Mouse (Mus musculus): Measurements from ENCODE around the gene C77080. TPM values are rescaled to one million over a fixed set of nuclear protein-coding genes. Genes with fewer than 3 reads are reported as not detected.

Gene C77080
- polyA plus RNA-seq, 1 experiment from 2014 or later, result 7.6 TPM

DNA sequence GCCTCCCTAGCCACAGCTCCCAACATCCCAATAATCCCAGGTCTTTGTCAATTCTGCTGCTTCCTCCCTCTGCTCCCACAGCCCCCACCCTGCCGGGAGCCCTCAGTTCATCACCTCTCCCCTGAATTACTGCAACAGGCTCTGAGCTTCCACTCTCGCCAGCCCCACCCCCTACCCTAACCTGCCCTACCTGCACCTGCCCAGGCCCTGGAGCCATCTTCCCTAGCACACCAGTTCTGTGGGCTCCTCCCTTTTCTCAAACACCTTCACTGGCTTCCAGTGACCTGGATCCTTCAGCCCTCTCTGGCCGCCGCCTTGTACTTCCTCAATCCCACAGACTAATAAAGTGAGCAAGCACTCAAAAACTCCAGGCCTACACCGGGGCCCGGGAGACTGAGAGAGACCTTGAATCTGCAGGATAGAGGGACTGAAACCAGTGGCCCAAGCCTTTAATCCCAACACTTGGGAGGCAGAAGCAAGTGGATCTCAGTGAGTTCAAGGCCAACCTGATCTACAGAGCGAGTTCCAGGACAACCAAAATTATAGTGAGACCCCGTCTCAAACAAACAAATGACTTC is 24.9 kb downstream of the C77080 start:
- 85% methylated on average over 8 of the region's 8 CpGs for WGBS
- no peak for ATAC-seq (ENCODE audit: insufficient number of reproducible peaks, insufficient read depth, low FRiP score, low TSS enrichment, low read depth)
- Histone ChIP-seq H3K9ac (no peak overlapping the region), H3K27ac (no peak overlapping the region), H3K4me1 (peaks cover 47% of the 10 kb centered on the region), H3K4me2 (0 out of 2 replicates have a peak overlapping the region, but pooled peaks have one; percentile 2), H3K4me3 (no peak overlapping the region), H3K9me3 (no peaks in the 10 kb centered on the region), H3K27me3 (no peaks in the 10 kb centered on the region), H3K36me3 (no peaks in the 10 kb centered on the region)

DNA sequence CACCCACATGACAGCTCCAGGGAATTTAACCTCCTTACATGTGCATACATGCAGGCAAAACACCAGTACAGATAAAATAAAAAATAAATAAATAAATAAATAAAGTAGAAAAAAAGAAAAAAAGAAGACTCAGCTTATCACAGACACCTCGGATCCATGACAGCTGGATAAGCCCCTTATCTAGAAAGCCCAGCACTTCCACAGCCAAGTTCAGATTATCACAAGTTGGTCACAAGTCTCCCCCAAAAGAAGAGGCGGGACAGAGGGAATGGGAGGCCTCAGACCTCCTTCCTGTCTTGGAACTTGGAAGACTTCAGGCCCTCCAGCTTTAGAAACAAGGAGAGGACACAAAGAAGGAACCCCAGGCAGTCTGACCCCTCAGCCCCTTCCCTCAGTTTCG is 26.1 kb downstream of the C77080 start:
- H3K9ac ChIP-seq, result no peak overlapping the region
- peaks cover 54% of the 10 kb centered on the region for H3K4me1 ChIP-seq
- H3K9me3 ChIP-seq, result no peaks in the 10 kb centered on the region
- no peak for ATAC-seq (ENCODE audit: insufficient number of reproducible peaks, insufficient read depth, low FRiP score, low TSS enrichment, low read depth)
- no peak overlapping the region for H3K27ac ChIP-seq
- no peaks in the 10 kb centered on the region for H3K36me3 ChIP-seq
- no peak overlapping the region for H3K4me3 ChIP-seq
- 80% methylated on average over 3 of the region's 3 CpGs for WGBS
- no peaks in the 10 kb centered on the region for H3K27me3 ChIP-seq
- no peak overlapping the region for H3K4me2 ChIP-seq

DNA sequence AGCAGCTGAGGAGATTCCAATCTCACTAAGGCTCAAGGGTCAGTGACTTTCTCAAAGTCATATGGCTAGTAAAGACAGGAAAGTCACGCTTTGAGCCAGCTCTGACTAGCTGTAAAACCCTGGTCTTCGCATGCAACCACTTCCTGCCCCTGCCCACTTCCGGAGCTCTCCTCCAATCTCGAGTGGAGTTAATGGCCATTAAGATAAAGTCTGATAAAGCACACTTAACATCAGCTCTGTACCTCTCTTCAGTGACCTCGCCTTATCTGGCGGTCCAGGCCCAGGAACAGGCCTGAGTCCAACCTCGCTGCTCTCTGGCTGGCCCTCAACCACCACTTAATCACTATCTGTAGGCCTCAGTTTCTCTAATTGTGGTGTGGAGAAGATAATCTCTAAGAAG is 26.7 kb downstream of the C77080 start:
- Histone ChIP-seq H3K9ac (no peak overlapping the region), H3K4me1 (peaks cover 54% of the 10 kb centered on the region), H3K27me3 (no peaks in the 10 kb centered on the region), H3K9me3 (no peaks in the 10 kb centered on the region), H3K4me3 (no peak overlapping the region), H3K4me2 (no peak overlapping the region), H3K27ac (no peak overlapping the region), H3K36me3 (no peaks in the 10 kb centered on the region)
- ATAC-seq (ENCODE audit: insufficient number of reproducible peaks, insufficient read depth, low FRiP score, low TSS enrichment, low read depth), result no peak
- WGBS, result 73% methylated on average over 7 of the region's 7 CpGs

DNA sequence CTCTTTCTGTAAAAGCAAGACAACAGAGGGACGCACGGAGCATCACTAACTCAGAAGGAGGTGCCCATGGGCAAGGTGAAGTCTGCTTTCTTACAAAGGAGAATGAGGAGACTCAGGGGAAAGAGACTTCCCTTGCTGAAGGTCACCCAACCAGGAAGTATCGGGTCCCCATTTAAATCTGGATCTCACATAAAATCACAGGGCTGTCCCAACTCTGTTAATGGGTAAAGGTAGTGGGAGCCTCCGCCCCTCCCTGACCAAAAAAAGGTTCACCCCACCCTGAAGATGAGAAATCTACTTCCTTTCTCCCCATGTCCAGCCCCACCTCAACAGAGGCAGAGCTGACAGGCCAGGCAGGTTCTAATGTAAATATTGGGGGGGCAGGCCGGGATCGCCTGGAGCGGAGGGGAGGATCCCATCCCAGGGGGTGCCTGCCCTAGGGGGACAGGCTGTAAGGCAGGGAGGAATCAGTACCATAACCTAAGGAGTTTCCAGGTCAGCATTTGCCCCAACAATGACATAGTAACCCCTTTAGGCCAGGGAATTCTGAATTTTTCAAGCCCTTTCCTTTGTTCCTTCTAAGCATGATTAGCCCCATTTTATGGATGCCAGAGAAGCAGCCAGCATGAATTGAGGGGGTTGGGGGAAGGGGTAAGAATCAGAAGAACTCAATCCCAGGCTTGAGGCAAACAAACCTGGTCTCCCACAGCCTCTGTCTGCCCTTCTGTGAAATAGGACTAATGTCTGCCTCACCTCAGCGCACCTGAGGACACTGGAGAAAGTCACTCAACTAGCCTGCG is 28.4 kb downstream of the C77080 start:
- no peaks in the 10 kb centered on the region for H3K9me3 ChIP-seq
- no peak overlapping the region for H3K4me3 ChIP-seq
- WGBS, result 69% methylated on average over 9 of the region's 9 CpGs
- no peaks in the 10 kb centered on the region; the same call in 1 of the 2 replicates for H3K27me3 ChIP-seq
- H3K9ac ChIP-seq, result no peak overlapping the region
- no peak for ATAC-seq (ENCODE audit: insufficient number of reproducible peaks, insufficient read depth, low FRiP score, low TSS enrichment, low read depth)
- H3K4me2 ChIP-seq, result 0 out of 2 replicates have a peak overlapping the region, but pooled peaks have one; percentile 2
- peaks cover 56% of the 10 kb centered on the region for H3K4me1 ChIP-seq
- peak overlapping the region; percentile 74 for H3K27ac ChIP-seq
- H3K36me3 ChIP-seq, result no peaks in the 10 kb centered on the region

DNA sequence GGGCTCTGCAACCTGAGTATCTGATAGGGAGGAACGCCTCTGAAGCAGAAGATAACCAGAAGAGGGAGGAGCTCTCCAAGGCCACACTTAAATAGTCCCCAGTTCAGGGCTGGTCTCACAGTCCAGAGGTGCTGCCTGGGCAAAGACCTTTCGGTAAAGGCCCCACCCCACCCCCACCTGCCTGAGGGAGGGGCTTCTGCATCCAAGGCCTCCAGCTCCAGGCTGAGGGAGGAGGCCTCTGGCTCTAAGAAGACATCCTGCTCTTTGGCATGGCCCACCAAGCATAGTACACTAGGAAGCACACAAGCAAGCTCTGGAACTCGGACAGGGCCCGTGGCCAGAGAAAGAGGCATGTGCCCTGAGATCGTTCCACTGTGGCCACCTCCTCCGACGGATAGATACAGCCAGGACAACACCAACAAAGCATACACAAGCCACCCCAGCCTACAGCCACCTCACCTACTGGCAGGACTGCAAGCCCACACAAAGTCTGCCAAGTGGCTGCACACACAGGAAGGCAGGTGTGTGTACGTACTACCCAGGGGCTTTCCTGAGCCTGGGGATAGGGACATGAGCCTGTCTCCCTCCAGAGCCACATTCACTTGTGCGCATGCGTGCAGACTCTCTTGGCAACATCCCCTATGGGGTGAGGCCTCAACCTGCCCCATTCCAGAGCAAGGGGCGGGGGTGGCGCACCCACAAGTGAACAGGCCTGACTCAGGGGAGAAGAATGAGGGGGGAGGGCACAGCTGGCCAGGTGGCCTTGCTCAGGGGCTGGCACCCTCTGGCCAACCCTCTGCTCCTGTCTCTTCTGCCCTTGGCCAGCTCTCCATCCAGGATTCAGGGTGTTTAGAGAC is 29.4 kb downstream of the C77080 start:
- 65% methylated on average over 12 of the region's 12 CpGs for WGBS
- Histone ChIP-seq H3K4me1 (peaks cover 56% of the 10 kb centered on the region), H3K36me3 (no peaks in the 10 kb centered on the region), H3K4me2 (peak overlapping the region; percentile 5; the same call in 1 of the 2 replicates), H3K27ac (peak overlapping the region; percentile 74), H3K9ac (no peak overlapping the region), H3K27me3 (no peaks in the 10 kb centered on the region; the same call in 1 of the 2 replicates), H3K4me3 (no peak overlapping the region), H3K9me3 (no peaks in the 10 kb centered on the region)
- 0 out of 2 replicates have a peak, but pooled peaks have one; percentile 34 for ATAC-seq (ENCODE audit: insufficient number of reproducible peaks, insufficient read depth, low FRiP score, low TSS enrichment, low read depth)

DNA sequence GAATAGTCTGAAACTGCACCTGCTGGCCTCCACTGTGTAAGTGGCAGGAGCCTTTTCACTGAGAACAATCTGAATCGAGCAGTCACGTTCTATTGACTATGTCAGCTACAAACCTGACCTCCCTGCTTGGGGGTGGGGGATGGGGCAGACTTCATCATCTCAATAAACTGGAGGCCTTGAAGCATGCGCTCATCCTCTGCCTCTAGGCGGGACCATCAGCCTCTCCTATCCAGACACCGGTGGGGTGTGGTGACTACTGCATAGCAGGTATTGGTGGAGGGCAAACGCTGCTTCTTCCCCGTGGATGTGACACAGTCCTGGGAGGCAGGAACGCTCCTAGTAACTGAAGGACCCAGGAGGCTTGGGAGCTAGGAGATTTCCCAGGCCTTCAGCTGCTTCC is 30.3 kb downstream of the C77080 start:
- no peak for ATAC-seq (ENCODE audit: insufficient number of reproducible peaks, insufficient read depth, low FRiP score, low TSS enrichment, low read depth)
- peaks cover 63% of the 10 kb centered on the region for H3K4me1 ChIP-seq
- H3K4me2 ChIP-seq, result no peak overlapping the region
- no peaks in the 10 kb centered on the region; the same call in 1 of the 2 replicates for H3K27me3 ChIP-seq
- no peak overlapping the region for H3K9ac ChIP-seq
- H3K9me3 ChIP-seq, result no peaks in the 10 kb centered on the region
- no peak overlapping the region for H3K4me3 ChIP-seq
- H3K27ac ChIP-seq, result no peak overlapping the region; the same call in 1 of the 2 replicates
- H3K36me3 ChIP-seq, result no peaks in the 10 kb centered on the region
- 57% methylated on average over 8 of the region's 8 CpGs for WGBS

DNA sequence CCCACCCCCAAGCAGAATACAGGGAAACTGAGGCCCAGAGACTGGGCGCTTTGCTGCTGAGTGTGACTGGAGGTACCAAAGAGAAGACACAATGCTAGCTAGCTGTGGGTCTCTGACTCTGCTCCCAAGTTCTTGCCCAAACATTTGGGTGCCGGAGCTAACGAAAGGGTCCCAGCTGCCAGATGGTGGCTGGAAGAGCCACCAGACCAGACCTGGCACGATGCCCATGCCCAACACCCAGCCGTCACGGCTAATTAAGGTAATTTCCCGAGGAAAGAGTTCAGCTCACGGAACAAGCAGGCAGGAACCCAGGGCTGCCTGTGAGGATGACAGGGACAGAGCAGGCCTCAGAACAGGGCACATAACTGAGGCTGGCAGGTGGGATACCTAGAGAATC is 33.2 kb downstream of the C77080 start:
- Histone ChIP-seq H3K4me1 (peaks cover 81% of the 10 kb centered on the region), H3K27ac (0 out of 2 replicates have a peak overlapping the region, but pooled peaks have one; percentile 66), H3K9ac (peak overlapping the region; percentile 61), H3K9me3 (no peaks in the 10 kb centered on the region), H3K4me2 (peak overlapping the region; percentile 56), H3K4me3 (peak overlapping the region; percentile 33), H3K36me3 (peaks cover 24% of the 10 kb centered on the region), H3K27me3 (peaks cover 25% of the 10 kb centered on the region)
- WGBS, result 23% methylated on average over 8 of the region's 8 CpGs
- ATAC-seq (ENCODE audit: insufficient number of reproducible peaks, insufficient read depth, low FRiP score, low TSS enrichment, low read depth), result no peak

DNA sequence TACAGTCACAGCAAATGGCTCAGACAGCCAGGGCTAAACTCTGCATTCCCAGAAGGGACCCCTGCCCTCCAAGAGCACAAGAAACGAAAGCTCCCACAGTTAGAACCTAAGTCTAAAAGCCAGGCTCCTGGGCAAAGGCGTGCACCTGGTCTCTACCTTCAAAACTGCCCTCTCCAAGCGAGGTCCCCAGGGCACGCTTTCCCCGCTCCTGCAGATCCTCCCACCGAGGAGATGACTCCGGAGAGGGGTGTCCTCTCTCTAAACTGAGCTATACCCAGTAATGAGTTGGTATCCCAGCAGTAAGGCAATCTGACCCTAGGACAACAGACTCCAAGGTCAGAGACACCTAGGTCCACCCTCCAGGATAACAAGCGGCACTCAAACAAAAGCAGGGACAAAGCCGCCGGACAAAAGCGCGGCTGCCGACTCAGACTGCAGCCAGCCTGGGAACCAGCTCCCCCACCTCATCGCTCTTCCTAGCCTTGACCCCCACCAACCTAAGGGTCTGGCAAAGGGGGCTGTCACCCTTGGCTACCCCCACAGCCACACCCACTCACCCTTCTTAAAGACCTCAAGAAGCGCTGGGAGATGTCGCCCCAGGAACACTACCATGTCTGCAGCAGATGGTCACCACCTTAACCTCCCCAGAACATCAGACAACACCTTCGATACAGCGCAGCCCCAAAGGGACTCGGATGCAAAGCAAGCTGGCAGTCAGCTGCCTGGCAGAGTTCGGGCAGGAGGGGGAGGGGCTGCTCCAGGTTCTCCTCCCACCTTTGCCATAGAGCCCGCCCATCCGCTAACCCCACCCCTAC is 33.8 kb downstream of the C77080 start:
- 8% methylated on average over 22 of the region's 22 CpGs for WGBS
- H3K27ac ChIP-seq, result peak overlapping the region; percentile 66
- peaks cover 79% of the 10 kb centered on the region for H3K4me1 ChIP-seq
- peak overlapping the region; percentile 33 for H3K4me3 ChIP-seq
- H3K36me3 ChIP-seq, result peaks cover 30% of the 10 kb centered on the region
- H3K9me3 ChIP-seq, result no peaks in the 10 kb centered on the region
- H3K4me2 ChIP-seq, result peak overlapping the region; percentile 56
- peak overlapping the region; percentile 61 for H3K9ac ChIP-seq
- ATAC-seq (ENCODE audit: insufficient number of reproducible peaks, insufficient read depth, low FRiP score, low TSS enrichment, low read depth), result no peak
- peaks cover 31% of the 10 kb centered on the region for H3K27me3 ChIP-seq

DNA sequence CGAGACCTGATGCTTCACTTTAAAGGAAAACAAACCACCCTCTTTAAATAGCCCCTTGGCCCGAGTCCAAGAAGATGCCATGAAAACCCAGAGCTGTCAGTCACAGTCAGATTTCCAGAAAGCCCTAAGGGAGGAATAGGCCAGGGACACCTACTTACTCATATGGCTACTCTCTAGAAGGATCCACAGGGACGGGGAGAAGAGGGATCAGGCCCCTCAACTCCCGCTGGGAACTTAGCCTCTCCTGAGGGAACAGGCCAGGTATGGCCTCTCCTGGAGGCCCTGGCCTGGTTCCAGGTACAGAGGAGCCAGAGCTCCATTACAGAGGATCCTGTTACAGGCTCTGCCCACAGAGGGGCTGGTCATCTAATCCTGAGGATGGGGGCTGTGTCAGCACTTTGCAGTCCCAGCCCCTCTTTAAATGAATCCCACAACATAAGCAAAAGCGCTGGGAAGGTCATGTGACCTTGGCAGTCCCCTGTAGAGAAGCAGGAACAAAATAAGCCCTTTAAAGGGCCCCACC is 34.7 kb downstream of the C77080 start:
- Histone ChIP-seq H3K27me3 (peaks cover 38% of the 10 kb centered on the region), H3K4me1 (peaks cover 72% of the 10 kb centered on the region), H3K27ac (peak overlapping the region; percentile 66; the same call in 1 of the 2 replicates), H3K4me3 (peak overlapping the region; percentile 33), H3K4me2 (peak overlapping the region; percentile 56), H3K9me3 (no peaks in the 10 kb centered on the region), H3K36me3 (peaks cover 38% of the 10 kb centered on the region), H3K9ac (0 out of 2 replicates have a peak overlapping the region, but pooled peaks have one; percentile 61)
- 14% methylated on average over 5 of the region's 5 CpGs for WGBS
- ATAC-seq (ENCODE audit: insufficient number of reproducible peaks, insufficient read depth, low FRiP score, low TSS enrichment, low read depth), result peak; percentile 29; the same call in 1 of the 2 replicates

DNA sequence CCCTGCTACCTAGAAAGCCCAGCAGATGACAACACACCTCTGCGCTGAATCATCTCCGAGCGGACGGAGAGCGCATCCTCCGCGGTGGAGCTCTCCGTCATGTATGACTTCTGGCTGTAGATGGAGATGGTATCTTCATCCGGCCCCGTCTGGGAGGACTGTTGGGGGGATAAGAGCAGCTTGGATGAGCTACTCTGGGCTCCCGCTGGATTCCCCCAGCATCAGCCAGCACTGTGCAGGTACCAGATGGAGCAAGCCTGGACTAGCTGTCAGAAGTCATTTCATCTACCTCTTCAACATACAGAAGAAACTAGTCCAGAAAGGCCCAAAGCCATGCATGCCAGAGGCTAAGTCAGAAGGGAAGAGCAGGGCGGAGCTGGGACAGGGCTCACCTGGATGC is 35.9 kb downstream of the C77080 start:
- H3K36me3 ChIP-seq, result peaks cover 50% of the 10 kb centered on the region
- H3K4me2 ChIP-seq, result peak overlapping the region; percentile 56; the same call in 1 of the 2 replicates
- no peak overlapping the region for H3K4me3 ChIP-seq
- 89% methylated on average over 12 of the region's 12 CpGs for WGBS
- H3K9me3 ChIP-seq, result no peaks in the 10 kb centered on the region
- H3K9ac ChIP-seq, result 0 out of 2 replicates have a peak overlapping the region, but pooled peaks have one; percentile 4
- ATAC-seq (ENCODE audit: insufficient number of reproducible peaks, insufficient read depth, low FRiP score, low TSS enrichment, low read depth), result no peak
- H3K27me3 ChIP-seq, result peaks cover 38% of the 10 kb centered on the region
- H3K4me1 ChIP-seq, result peaks cover 74% of the 10 kb centered on the region
- peak overlapping the region; percentile 17; the same call in 1 of the 2 replicates for H3K27ac ChIP-seq
